Mouse (Mus musculus) midbrain, embryonic 11.5 days (tissue): ENCODE results near the gene Nacad. TPM values are rescaled to one million over a fixed set of nuclear protein-coding genes. Genes with fewer than 3 reads are reported as not detected.
A peak's percentile ranks its signal among the peaks of the same experiment; 100 is the strongest.

Experiments
- ATAC-seq: fragments of 200-750 bp; cut with Nextera tagmentation; 2 replicates; pipeline ENCODE4 v1.8.0; 2017; ENCODE audit warnings: moderate TSS enrichment, moderate library complexity; ENCODE audit not compliant: low FRiP score
- DNase-seq: peaks from one replicate; pipeline ENCODE4 v3.0.0; 2015; ENCODE audit warnings: low spot score; ENCODE audit errors: missing footprints
- H3K27ac ChIP-seq: fragments of 300-500 bp; sonication (generic); 2 replicates; pipeline ENCODE4 v1.5.1; 2014; ENCODE audit warnings: low read depth, low read length
- H3K27me3 ChIP-seq: fragments of 300-500 bp; sonication (generic); 2 replicates; pipeline ENCODE4 v1.6.1; 2014; ENCODE audit warnings: mild to moderate bottlenecking, low read length, moderate library complexity, mixed read lengths; ENCODE audit not compliant: control insufficient read depth, insufficient read depth
- H3K36me3 ChIP-seq: fragments of 300-500 bp; sonication (generic); 2 replicates; pipeline ENCODE4 v1.6.1; 2014; ENCODE audit warnings: mild to moderate bottlenecking, low read length, moderate library complexity, mixed read lengths; ENCODE audit not compliant: control insufficient read depth, insufficient read depth
- H3K4me1 ChIP-seq: fragments of 300-500 bp; sonication (generic); 2 replicates; pipeline ENCODE4 v1.6.1; 2014; ENCODE audit warnings: low read length; ENCODE audit not compliant: control insufficient read depth, insufficient read depth
- H3K4me2 ChIP-seq: fragments of 300-500 bp; sonication (generic); 2 replicates; pipeline ENCODE4 v1.6.1; 2014; ENCODE audit warnings: mild to moderate bottlenecking, moderate library complexity
- H3K4me3 ChIP-seq: fragments of 300-500 bp; sonication (generic); 2 replicates; pipeline ENCODE4 v1.5.1; 2014; ENCODE audit warnings: low read depth, low read length
- H3K9ac ChIP-seq: fragments of 300-500 bp; sonication (generic); 2 replicates; pipeline ENCODE4 v1.6.1; 2014; ENCODE audit warnings: low read length
- H3K9me3 ChIP-seq: fragments of 300-500 bp; sonication (generic); 2 replicates; pipeline ENCODE4 v1.6.1; 2016; ENCODE audit warnings: low read length; ENCODE audit not compliant: control insufficient read depth
- WGBS: fragments of 180-500 bp; shearing (Covaris S2); extraction: QIAGEN DNeasy Blood & Tissue Kit; methylation state at CpG from one replicate; pipeline ENCODE4 v1.1.7; 2014; 5-methylcytosine and 5-hydroxymethylcytosine counted together
- polyA plus RNA-seq: library from polyadenylated mRNA; unstranded; fragments of >200 nt; fragmentation: Nextera tagmentation; extraction: Ambion mirVana; gene quantifications from 2 replicates; pipeline ENCODE4 v1.2.1, GENCODE M21; 2014

The Nacad gene
- polyA plus RNA-seq, 1 experiment from 2014 or later, result 37.1 TPM

- peak overlapping the region; percentile 46 for H3K4me3 ChIP-seq
- peaks cover 21% of the 10 kb centered on the region for H3K4me1 ChIP-seq
- peak overlapping the region; percentile 51 for H3K9ac ChIP-seq
- peak overlapping the region; percentile 92 for H3K27ac ChIP-seq
- H3K36me3 ChIP-seq, result no peaks in the 10 kb centered on the region
- ATAC-seq (no peak), DNase-seq (peak; percentile 93)
- H3K27me3 ChIP-seq, result no peaks in the 10 kb centered on the region
- WGBS, result 13% methylated on average over 13 of the region's 13 CpGs
- no peaks in the 10 kb centered on the region for H3K9me3 ChIP-seq
- peak overlapping the region; percentile 69 for H3K4me2 ChIP-seq
These were observed 802 bp downstream of the Nacad start for GRCm38 (mm10) chr11:6605021-6605481.

GRCm38 (mm10) chr11:6604604-6604936, 1.3 kb downstream of the Nacad start:
- Histone ChIP-seq H3K27me3 (no peaks in the 10 kb centered on the region), H3K27ac (0 out of 2 replicates have a peak overlapping the region, but pooled peaks have one; percentile 22)

GRCm38 (mm10) chr11:6603887-6604603, 1.8 kb downstream of the Nacad start:
- peak overlapping the region; percentile 46 for H3K4me3 ChIP-seq
- no peaks in the 10 kb centered on the region for H3K27me3 ChIP-seq
- H3K27ac ChIP-seq, result no peak overlapping the region
- H3K4me2 ChIP-seq, result peak overlapping the region; percentile 69
- no peak for ATAC-seq
- H3K9ac ChIP-seq, result peak overlapping the region; percentile 51
- H3K9me3 ChIP-seq, result no peaks in the 10 kb centered on the region
- WGBS, result 37% methylated on average over 12 of the region's 12 CpGs
- no peak for DNase-seq
- H3K4me1 ChIP-seq, result peaks cover 25% of the 10 kb centered on the region
- no peaks in the 10 kb centered on the region for H3K36me3 ChIP-seq

More at GRCm38 (mm10) chr11:6604604-6604936, 1.3 kb downstream of the Nacad start:
- no peaks in the 10 kb centered on the region for H3K9me3 ChIP-seq
- H3K4me2 ChIP-seq, result peak overlapping the region; percentile 69
- peaks cover 21% of the 10 kb centered on the region for H3K4me1 ChIP-seq
- no peak for DNase-seq
- H3K36me3 ChIP-seq, result no peaks in the 10 kb centered on the region
- H3K4me3 ChIP-seq, result peak overlapping the region; percentile 46
- ATAC-seq, result no peak
- H3K9ac ChIP-seq, result peak overlapping the region; percentile 51

GRCm38 (mm10) chr11:6603224-6603623, 2.6 kb downstream of the Nacad start:
- Histone ChIP-seq H3K4me3 (peak overlapping the region; percentile 46; the same call in 1 of the 2 replicates), H3K27ac (no peak overlapping the region), H3K27me3 (no peaks in the 10 kb centered on the region), H3K4me2 (peak overlapping the region; percentile 69; the same call in 1 of the 2 replicates), H3K4me1 (peaks cover 32% of the 10 kb centered on the region), H3K36me3 (no peaks in the 10 kb centered on the region), H3K9me3 (no peaks in the 10 kb centered on the region), H3K9ac (no peak overlapping the region)
- ATAC-seq (no peak), DNase-seq (no peak)
- 84% methylated on average over 9 of the region's 9 CpGs for WGBS

GRCm38 (mm10) chr11:6602662-6603061, 3.2 kb downstream of the Nacad start:
- ATAC-seq (no peak), DNase-seq (no peak)
- no peak overlapping the region for H3K4me3 ChIP-seq
- 0 out of 2 replicates have a peak overlapping the region, but pooled peaks have one; percentile 69 for H3K4me2 ChIP-seq
- no peaks in the 10 kb centered on the region for H3K27me3 ChIP-seq
- H3K9ac ChIP-seq, result no peak overlapping the region
- no peaks in the 10 kb centered on the region for H3K36me3 ChIP-seq
- H3K27ac ChIP-seq, result no peak overlapping the region
- WGBS, result 73% methylated on average over 9 of the region's 9 CpGs
- H3K4me1 ChIP-seq, result peaks cover 37% of the 10 kb centered on the region
- no peaks in the 10 kb centered on the region for H3K9me3 ChIP-seq

GRCm38 (mm10) chr11:6601649-6602480, 4.0 kb downstream of the Nacad start:
- WGBS, result 83% methylated on average over 20 of the region's 20 CpGs
- H3K4me3 ChIP-seq, result no peak overlapping the region
- H3K36me3 ChIP-seq, result peaks cover 3% of the 10 kb centered on the region
- no peak overlapping the region for H3K4me2 ChIP-seq
- no peaks in the 10 kb centered on the region for H3K27me3 ChIP-seq
- H3K9me3 ChIP-seq, result no peaks in the 10 kb centered on the region
- no peak overlapping the region for H3K9ac ChIP-seq
- H3K4me1 ChIP-seq, result peaks cover 37% of the 10 kb centered on the region
- DNase-seq (no peak), ATAC-seq (no peak)
- no peak overlapping the region for H3K27ac ChIP-seq

- H3K4me2 ChIP-seq, result no peak overlapping the region
- peaks cover 13% of the 10 kb centered on the region for H3K36me3 ChIP-seq
- peaks cover 27% of the 10 kb centered on the region for H3K4me1 ChIP-seq
- no peak for DNase-seq
- H3K4me3 ChIP-seq, result no peak overlapping the region
- H3K27me3 ChIP-seq, result no peaks in the 10 kb centered on the region
- H3K27ac ChIP-seq, result peak overlapping the region; percentile 68; the same call in 1 of the 2 replicates
- 89% methylated on average over 8 of the region's 8 CpGs for WGBS
- no peak overlapping the region for H3K9ac ChIP-seq
- no peak for ATAC-seq
- H3K9me3 ChIP-seq, result no peaks in the 10 kb centered on the region
These were observed 5.4 kb downstream of the Nacad start for GRCm38 (mm10) chr11:6600284-6600944.

GRCm38 (mm10) chr11:6599831-6600230, 6.0 kb downstream of the Nacad start:
- Histone ChIP-seq H3K4me2 (peak overlapping the region; percentile 31), H3K9me3 (no peaks in the 10 kb centered on the region), H3K36me3 (peaks cover 13% of the 10 kb centered on the region), H3K27ac (peak overlapping the region; percentile 68), H3K4me1 (peaks cover 27% of the 10 kb centered on the region), H3K9ac (peak overlapping the region; percentile 9; the same call in 1 of the 2 replicates), H3K27me3 (no peaks in the 10 kb centered on the region), H3K4me3 (no peak overlapping the region)
- ATAC-seq, result 0 out of 2 replicates have a peak, but pooled peaks have one; percentile 0
- 89% methylated on average over 6 of the region's 6 CpGs for WGBS
- DNase-seq, result no peak
